Mouse (Mus musculus) bone marrow macrophage, adult 2 months (primary cell): ENCODE data around the gene 3110082J24Rik.

ENCODE experiments used
- CTCF ChIP-seq: IDR thresholded peaks from 2 replicates; pipeline ENCODE4 v1.5.1; 2012; ENCODE audit warnings: low read depth, mild to moderate bottlenecking, low read length, moderate library complexity
- POLR2A ChIP-seq: IDR thresholded peaks from 2 replicates; pipeline ENCODE4 v1.6.1; 2012; ENCODE audit warnings: mild to moderate bottlenecking, low read depth, low read length, borderline replicate concordance

GRCm38 (mm10) chr5:30092701-30093100 lies 13.2 kb downstream of the 3110082J24Rik start:
- TF ChIP-seq CTCF (no peak), POLR2A (no peak)
